Mouse (Mus musculus): Measurements from ENCODE around the gene Pcnx4. TPM values are rescaled to one million over a fixed set of nuclear protein-coding genes. Genes with fewer than 3 reads are reported as not detected.
"Not testable (repeated sequence)": the region's sequence is repeated elsewhere in the genome, so short reads cannot be mapped to it uniquely, and the experiment has no call there.

The Pcnx4 gene
- polyA plus RNA-seq, 1 experiment from 2014 or later: 7.3 TPM

- H3K9ac ChIP-seq (ENCODE audit: low read length); H3K4me3 ChIP-seq (ENCODE audit: control insufficient read depth in 1 of 2, insufficient read depth in 1 of 2, low read depth in 1 of 2, low read length in 2 of 2); H3K9me3 ChIP-seq (ENCODE audit: control insufficient read depth, low read length); H3K36me3 ChIP-seq (ENCODE audit: control insufficient read depth, insufficient read depth, low read length); ATAC-seq (ENCODE audit: insufficient number of reproducible peaks, insufficient read depth, low FRiP score, low read depth); H3K4me2 ChIP-seq (ENCODE audit: low read length); H3K4me1 ChIP-seq (ENCODE audit: control insufficient read depth in 2 of 2, insufficient read depth in 2 of 2, low read length in 2 of 2); H3K27me3 ChIP-seq (ENCODE audit: control insufficient read depth, insufficient read depth, low read length); H3K27ac ChIP-seq (replicated peaks in 1 of 2; ENCODE audit: control insufficient read depth in 1 of 2, insufficient read depth in 1 of 2, low read depth in 2 of 2, low read length in 2 of 2): not testable (repeated sequence)
- 74% methylated on average over 2 of the region's 2 CpGs for WGBS
Measured at GRCm38 (mm10) chr12:72598731-72599130, 62.5 kb downstream of the Pcnx4 start.

- Histone ChIP-seq H3K36me3 (ENCODE audit: control insufficient read depth, insufficient read depth, low read length) (no peaks in the 10 kb centered on the region), H3K9me3 (ENCODE audit: control insufficient read depth, low read length) (no peaks in the 10 kb centered on the region), H3K9ac (ENCODE audit: low read length) (no peak overlapping the region), H3K4me2 (ENCODE audit: low read length) (no peak overlapping the region), H3K4me1 (ENCODE audit: control insufficient read depth in 2 of 2, insufficient read depth in 2 of 2, low read length in 2 of 2) (no peaks in the 10 kb centered on the region), H3K4me3 (ENCODE audit: control insufficient read depth in 1 of 2, insufficient read depth in 1 of 2, low read depth in 1 of 2, low read length in 2 of 2) (no peak overlapping the region), H3K27me3 (ENCODE audit: control insufficient read depth, insufficient read depth, low read length) (no peaks in the 10 kb centered on the region), H3K27ac (replicated peaks in 1 of 2; ENCODE audit: control insufficient read depth in 1 of 2, insufficient read depth in 1 of 2, low read depth in 2 of 2, low read length in 2 of 2) (no peak overlapping the region)
- 88% methylated on average over 3 of the region's 3 CpGs for WGBS
- ATAC-seq (ENCODE audit: insufficient number of reproducible peaks, insufficient read depth, low FRiP score, low read depth): no peak
Measured at GRCm38 (mm10) chr12:72612053-72612452, 75.9 kb downstream of the Pcnx4 start.

- no peaks in the 10 kb centered on the region for H3K27me3 ChIP-seq (ENCODE audit: control insufficient read depth, insufficient read depth, low read length)
- ATAC-seq (ENCODE audit: insufficient number of reproducible peaks, insufficient read depth, low FRiP score, low read depth): no peak
Measured at GRCm38 (mm10) chr12:72620856-72621255, 84.7 kb downstream of the Pcnx4 start.

GRCm38 (mm10) chr12:72621441-72621840, 85.3 kb downstream of the Pcnx4 start:
- H3K4me1 ChIP-seq (ENCODE audit: control insufficient read depth in 2 of 2, insufficient read depth in 2 of 2, low read length in 2 of 2): no peaks in the 10 kb centered on the region
- no peaks in the 10 kb centered on the region for H3K9me3 ChIP-seq (ENCODE audit: control insufficient read depth, low read length)
- H3K9ac ChIP-seq (ENCODE audit: low read length): no peak overlapping the region
- H3K4me2 ChIP-seq (ENCODE audit: low read length): no peak overlapping the region
- no peak overlapping the region for H3K27ac ChIP-seq (replicated peaks in 1 of 2; ENCODE audit: control insufficient read depth in 1 of 2, insufficient read depth in 1 of 2, low read depth in 2 of 2, low read length in 2 of 2)
- no peak overlapping the region for H3K4me3 ChIP-seq (ENCODE audit: control insufficient read depth in 1 of 2, insufficient read depth in 1 of 2, low read depth in 1 of 2, low read length in 2 of 2)
- 75% methylated on average over 1 of the region's 1 CpGs for WGBS
- no peaks in the 10 kb centered on the region for H3K27me3 ChIP-seq (ENCODE audit: control insufficient read depth, insufficient read depth, low read length)
- ATAC-seq (ENCODE audit: insufficient number of reproducible peaks, insufficient read depth, low FRiP score, low read depth): no peak
- H3K36me3 ChIP-seq (ENCODE audit: control insufficient read depth, insufficient read depth, low read length): no peaks in the 10 kb centered on the region

More at GRCm38 (mm10) chr12:72620856-72621255, 84.7 kb downstream of the Pcnx4 start:
- H3K36me3 ChIP-seq (ENCODE audit: control insufficient read depth, insufficient read depth, low read length): no peaks in the 10 kb centered on the region
- H3K4me3 ChIP-seq (ENCODE audit: control insufficient read depth in 1 of 2, insufficient read depth in 1 of 2, low read depth in 1 of 2, low read length in 2 of 2): no peak overlapping the region
- no peak overlapping the region for H3K9ac ChIP-seq (ENCODE audit: low read length)
- H3K27ac ChIP-seq (replicated peaks in 1 of 2; ENCODE audit: control insufficient read depth in 1 of 2, insufficient read depth in 1 of 2, low read depth in 2 of 2, low read length in 2 of 2): no peak overlapping the region
- WGBS: 88% methylated on average over 7 of the region's 7 CpGs
- H3K4me1 ChIP-seq (ENCODE audit: control insufficient read depth in 2 of 2, insufficient read depth in 2 of 2, low read length in 2 of 2): no peaks in the 10 kb centered on the region
- no peaks in the 10 kb centered on the region for H3K9me3 ChIP-seq (ENCODE audit: control insufficient read depth, low read length)
- no peak overlapping the region for H3K4me2 ChIP-seq (ENCODE audit: low read length)

- Histone ChIP-seq H3K36me3 (ENCODE audit: control insufficient read depth, insufficient read depth, low read length) (no peaks in the 10 kb centered on the region), H3K9me3 (ENCODE audit: control insufficient read depth, low read length) (no peaks in the 10 kb centered on the region), H3K9ac (ENCODE audit: low read length) (no peak overlapping the region), H3K4me1 (ENCODE audit: control insufficient read depth in 2 of 2, insufficient read depth in 2 of 2, low read length in 2 of 2) (no peaks in the 10 kb centered on the region), H3K27ac (replicated peaks in 1 of 2; ENCODE audit: control insufficient read depth in 1 of 2, insufficient read depth in 1 of 2, low read depth in 2 of 2, low read length in 2 of 2) (no peak overlapping the region), H3K27me3 (ENCODE audit: control insufficient read depth, insufficient read depth, low read length) (no peaks in the 10 kb centered on the region), H3K4me2 (ENCODE audit: low read length) (no peak overlapping the region), H3K4me3 (ENCODE audit: control insufficient read depth in 1 of 2, insufficient read depth in 1 of 2, low read depth in 1 of 2, low read length in 2 of 2) (no peak overlapping the region)
- no peak for ATAC-seq (ENCODE audit: insufficient number of reproducible peaks, insufficient read depth, low FRiP score, low read depth)
- WGBS: 53% methylated on average over 5 of the region's 5 CpGs
Measured at GRCm38 (mm10) chr12:72622853-72623496, 86.8 kb downstream of the Pcnx4 start.

GRCm38 (mm10) chr12:72628751-72629150, 92.6 kb downstream of the Pcnx4 start:
- Histone ChIP-seq H3K27me3 (ENCODE audit: control insufficient read depth, insufficient read depth, low read length) (no peaks in the 10 kb centered on the region), H3K9ac (ENCODE audit: low read length) (no peak overlapping the region), H3K4me3 (ENCODE audit: control insufficient read depth in 1 of 2, insufficient read depth in 1 of 2, low read depth in 1 of 2, low read length in 2 of 2) (no peak overlapping the region), H3K4me1 (ENCODE audit: control insufficient read depth in 2 of 2, insufficient read depth in 2 of 2, low read length in 2 of 2) (no peaks in the 10 kb centered on the region), H3K36me3 (ENCODE audit: control insufficient read depth, insufficient read depth, low read length) (no peaks in the 10 kb centered on the region), H3K27ac (replicated peaks in 1 of 2; ENCODE audit: control insufficient read depth in 1 of 2, insufficient read depth in 1 of 2, low read depth in 2 of 2, low read length in 2 of 2) (no peak overlapping the region), H3K4me2 (ENCODE audit: low read length) (no peak overlapping the region), H3K9me3 (ENCODE audit: control insufficient read depth, low read length) (no peaks in the 10 kb centered on the region)
- WGBS: 93% methylated on average over 7 of the region's 7 CpGs
- ATAC-seq (ENCODE audit: insufficient number of reproducible peaks, insufficient read depth, low FRiP score, low read depth): no peak

Other genes starting within 250 kb of the Pcnx4 start
- 10.9 and 15.1 TPM in 2 replicates for gene Rtn1, start 127.3 kb upstream of the Pcnx4 start, polyA plus RNA-seq (2014; fragmentation: Nextera tagmentation; extraction: Ambion mirVana)
- 0.77 and 1.1 TPM in 2 replicates for gene Lrrc9, start 94.5 kb upstream of the Pcnx4 start, polyA plus RNA-seq (2014; fragmentation: Nextera tagmentation; extraction: Ambion mirVana)
- not detected in 2 replicates for gene Gm4756, start 113.3 kb downstream of the Pcnx4 start, polyA plus RNA-seq (2014; fragmentation: Nextera tagmentation; extraction: Ambion mirVana)
- gene Dhrs7, start 128.5 kb downstream of the Pcnx4 start, polyA plus RNA-seq (2014; fragmentation: Nextera tagmentation; extraction: Ambion mirVana): 87.0 and 96.1 TPM in 2 replicates
- 64.1 and 75.9 TPM in 2 replicates for gene Ppm1a, start 221.1 kb downstream of the Pcnx4 start, polyA plus RNA-seq (2014; fragmentation: Nextera tagmentation; extraction: Ambion mirVana)

All from heart, embryonic 14.5 days (tissue).